Mouse (Mus musculus) T-cell, adult 2 months (primary cell): ENCODE measurements at regions not wholly inside any gene's neighbourhood (a gene's known extent, or its start where the extent isn't known, plus 50 kb on each side); places are given as distances from the start of the nearest gene placed in this dataset.
A peak's percentile ranks its signal among the peaks of the same experiment; 100 is the strongest.

Experiments used
- DNase-seq: peaks from one replicate; pipeline ENCODE4 v3.0.0; 2022; ENCODE audit warnings: low spot score

DNA sequence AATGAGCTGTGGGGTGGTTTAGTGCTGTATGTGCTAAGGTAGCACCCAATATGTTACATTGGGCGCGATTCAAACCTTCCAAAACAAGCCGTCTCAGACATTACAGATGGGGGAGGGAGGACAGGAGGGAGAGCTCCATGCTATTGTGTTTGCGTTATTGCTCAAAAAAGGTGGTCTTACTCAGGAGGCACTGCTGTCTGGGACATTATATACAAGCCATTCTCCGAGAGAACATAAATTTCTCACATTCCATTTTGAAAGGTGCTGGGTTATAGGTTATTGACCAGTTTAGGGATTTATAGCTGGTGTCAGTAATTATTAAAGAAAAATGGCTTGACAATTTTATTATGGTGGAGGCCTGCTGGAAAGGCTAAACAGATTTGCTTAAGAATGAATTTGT is 649.4 kb downstream of the Kcnj2 start:
- DNase-seq: no peak

- DNase-seq: no peak
Measured at GRCm38 (mm10) chr11:111722276-111722675, 656.3 kb downstream of the Kcnj2 start.

DNA sequence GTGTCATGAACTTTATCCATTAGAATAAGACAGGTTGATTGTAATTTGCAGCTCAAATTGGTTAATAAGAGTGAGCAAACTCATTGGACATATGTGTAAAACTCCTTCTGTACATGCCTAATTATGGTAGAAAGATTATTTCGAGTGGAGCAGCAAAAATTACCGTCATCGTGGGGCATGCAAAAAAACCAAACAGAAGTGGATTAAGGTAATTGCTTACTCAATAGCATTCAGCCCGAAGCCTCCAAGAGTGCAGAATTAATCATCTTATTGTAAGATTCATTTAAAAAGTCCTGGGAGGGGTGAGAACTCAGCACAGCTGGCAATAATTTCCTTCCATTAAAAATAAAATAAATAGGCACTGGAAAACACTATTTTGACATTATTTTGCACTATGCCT is 662.2 kb downstream of the Kcnj2 start:
- no peak for DNase-seq

DNA sequence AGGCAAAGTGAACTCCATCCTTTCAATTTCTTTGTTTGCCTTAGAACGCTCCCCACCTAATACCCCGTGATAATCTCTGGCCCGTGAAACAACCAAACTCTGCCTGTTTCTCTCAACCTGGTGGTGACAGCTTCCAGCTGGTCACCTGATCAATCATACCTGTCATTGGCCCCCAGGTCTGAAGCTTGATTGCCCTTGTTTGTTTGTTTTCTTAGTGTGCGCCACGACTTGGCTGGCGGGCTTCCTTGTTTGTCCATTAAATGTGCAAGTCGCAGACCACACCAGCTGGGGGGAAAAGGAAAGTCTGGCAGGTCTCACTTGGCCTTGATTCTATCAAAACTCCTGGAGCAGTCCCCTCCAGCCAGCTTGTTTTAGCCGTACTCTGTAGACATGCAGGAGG is 666.1 kb downstream of the Kcnj2 start:
- DNase-seq: no peak

- DNase-seq: no peak
Measured at GRCm38 (mm10) chr11:111735446-111735845, 669.5 kb downstream of the Kcnj2 start.

GRCm38 (mm10) chr11:111735961-111736360 is 670.0 kb downstream of the Kcnj2 start:
- DNase-seq: no peak

GRCm38 (mm10) chr11:111743356-111743755 is 677.4 kb downstream of the Kcnj2 start:
- no peak for DNase-seq

- no peak for DNase-seq
Measured at GRCm38 (mm10) chr11:111747262-111747946, 681.4 kb downstream of the Kcnj2 start.

- no peak for DNase-seq
Measured at GRCm38 (mm10) chr11:111747947-111748322, 682.0 kb downstream of the Kcnj2 start.

DNA sequence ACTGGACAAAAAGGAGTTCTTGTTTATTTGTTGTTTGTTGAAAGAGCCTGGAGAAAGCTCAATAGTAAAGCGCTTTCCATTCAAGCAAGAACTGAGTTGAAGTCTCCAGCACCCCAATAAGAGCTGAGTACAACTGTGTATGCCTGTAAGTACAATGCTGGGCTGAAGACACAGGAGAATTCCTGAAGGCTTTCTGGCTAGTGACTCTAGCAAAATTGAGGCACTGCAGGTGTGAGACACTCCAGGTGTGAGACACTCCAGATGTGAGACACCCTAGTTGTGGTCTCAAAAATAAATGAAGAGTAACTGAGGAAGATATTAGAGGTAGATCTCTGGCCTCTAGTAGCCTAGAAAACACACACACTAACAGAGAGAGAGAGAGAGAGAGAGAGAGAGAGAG is 682.5 kb downstream of the Kcnj2 start:
- no peak for DNase-seq

GRCm38 (mm10) chr11:111754735-111755134 is 688.8 kb downstream of the Kcnj2 start:
- DNase-seq: no peak

DNA sequence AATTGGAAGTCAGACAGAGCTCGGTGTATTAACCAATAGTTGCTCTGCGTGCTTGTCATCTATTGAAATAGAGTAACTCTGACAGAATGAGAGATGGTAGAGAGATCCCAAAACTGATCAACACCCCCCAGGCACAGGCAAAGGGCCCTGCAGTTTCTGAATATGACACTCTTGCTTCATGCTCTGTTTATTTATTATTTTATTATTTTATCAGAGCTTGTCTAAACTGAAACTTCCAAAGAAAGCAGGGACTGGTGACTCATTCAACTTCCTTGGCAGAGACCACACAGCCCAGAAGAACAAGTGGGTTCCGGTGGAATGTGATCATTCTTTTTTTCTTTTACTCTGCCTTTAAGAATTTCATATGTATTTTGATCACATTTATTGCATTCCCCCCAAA is 697.1 kb downstream of the Kcnj2 start:
- DNase-seq: no peak

- DNase-seq: no peak
Measured at GRCm38 (mm10) chr11:111766371-111767011, 700.5 kb downstream of the Kcnj2 start.

DNA sequence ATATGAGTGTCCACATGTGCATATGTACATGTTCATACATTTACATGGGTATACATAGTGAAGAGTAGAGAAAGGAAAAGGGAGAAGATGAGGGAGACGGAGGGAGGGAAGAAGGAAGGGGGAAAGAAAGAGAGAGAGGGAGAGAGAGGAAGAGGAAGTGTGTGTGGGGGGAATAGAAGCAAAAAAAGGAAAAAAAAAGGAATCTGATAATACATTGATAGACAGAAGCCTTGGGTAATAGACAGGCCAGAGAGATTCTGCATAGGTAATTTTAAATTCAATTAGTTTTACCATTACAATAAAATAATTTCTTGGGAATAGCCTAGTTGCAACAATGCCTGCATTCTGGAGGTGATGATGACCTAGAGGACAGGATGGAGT is 701.0 kb downstream of the Kcnj2 start:
- DNase-seq: no peak

- DNase-seq: no peak
Measured at GRCm38 (mm10) chr11:111774108-111774679, 708.2 kb downstream of the Kcnj2 start.

GRCm38 (mm10) chr11:111781321-111781720 is 715.4 kb downstream of the Kcnj2 start:
- DNase-seq: no peak

DNA sequence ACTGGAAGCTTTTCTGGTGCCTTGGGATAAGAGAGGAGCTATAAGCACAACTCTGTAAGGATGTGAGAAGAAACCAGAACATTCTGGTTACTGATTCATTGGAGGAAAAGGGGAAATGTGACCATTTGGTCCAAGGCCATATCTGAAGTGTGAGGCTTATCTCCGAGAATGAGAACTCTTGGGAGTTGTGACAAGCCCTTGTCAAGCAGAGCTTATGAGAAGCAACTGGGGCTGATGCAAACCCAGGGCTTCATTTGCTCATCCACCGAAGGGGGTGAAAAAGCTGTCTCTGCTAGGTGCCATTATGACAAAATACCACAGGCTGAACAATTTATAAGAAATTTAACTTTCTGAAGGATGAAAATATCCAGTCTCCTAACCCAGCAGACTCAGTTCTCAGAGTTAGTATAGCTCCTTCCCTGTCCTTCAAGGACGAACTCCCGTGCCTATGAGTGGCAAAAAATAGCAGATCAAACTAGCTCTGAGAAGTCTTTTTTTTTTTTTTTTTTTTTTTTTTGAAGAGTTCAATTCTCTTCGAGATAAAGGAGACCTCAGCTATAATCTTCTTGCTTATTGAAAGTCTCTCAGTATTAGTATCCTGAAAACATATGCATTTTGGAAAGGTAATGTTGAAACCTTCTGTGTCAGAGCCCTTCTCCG is 725.4 kb downstream of the Kcnj2 start:
- no peak for DNase-seq

DNA sequence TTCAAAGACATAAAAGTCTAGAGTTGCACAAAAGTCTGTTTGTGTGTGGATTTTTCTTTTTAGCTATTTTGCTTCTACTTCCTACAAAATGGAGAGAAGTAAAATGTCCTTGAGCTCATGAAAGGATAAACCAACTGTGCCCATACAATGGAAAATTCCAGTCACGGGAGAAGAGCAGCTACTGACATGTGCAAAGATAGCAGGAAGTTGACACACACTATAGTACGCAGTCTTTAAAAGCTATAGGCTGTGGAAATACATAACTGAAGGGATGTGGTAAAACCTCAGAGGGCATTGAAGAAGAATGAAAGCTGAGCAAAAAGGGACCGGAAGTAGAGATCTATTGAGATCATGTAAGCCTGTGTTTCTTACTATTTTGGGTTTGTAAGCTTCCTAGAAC is 735.1 kb downstream of the Kcnj2 start:
- peak; percentile 57 for DNase-seq

DNA sequence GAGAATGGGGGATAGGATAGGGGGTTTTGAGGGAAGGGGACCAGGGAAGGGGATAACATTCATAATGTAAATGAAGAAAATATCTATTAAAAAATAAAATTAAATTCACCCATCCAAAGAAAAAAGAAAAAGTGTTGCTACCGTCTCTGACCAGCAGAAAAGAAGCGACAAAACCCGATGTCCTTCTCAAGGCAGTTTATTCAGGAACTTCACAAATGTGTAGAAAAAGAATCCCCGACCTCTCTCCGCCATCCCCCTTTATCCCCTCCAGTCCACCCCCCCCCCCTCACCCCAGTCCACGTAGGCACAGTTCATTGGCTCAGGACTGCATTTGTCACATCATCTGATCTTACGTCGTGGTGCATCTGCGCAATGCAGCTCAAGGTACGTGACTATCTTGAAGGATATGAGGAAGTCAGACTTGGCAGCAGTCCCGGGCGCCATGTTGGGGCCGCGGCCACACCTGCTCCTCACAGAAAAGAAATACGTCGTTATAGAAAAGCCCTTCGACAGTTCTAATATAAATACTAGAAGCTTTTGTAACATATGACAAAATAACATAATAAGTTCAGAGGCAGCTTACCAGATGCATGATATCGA is 750.3 kb downstream of the Kcnj2 start:
- no peak for DNase-seq

GRCm38 (mm10) chr11:111818124-111818523 is 752.2 kb downstream of the Kcnj2 start:
- peak; percentile 16 for DNase-seq

DNA sequence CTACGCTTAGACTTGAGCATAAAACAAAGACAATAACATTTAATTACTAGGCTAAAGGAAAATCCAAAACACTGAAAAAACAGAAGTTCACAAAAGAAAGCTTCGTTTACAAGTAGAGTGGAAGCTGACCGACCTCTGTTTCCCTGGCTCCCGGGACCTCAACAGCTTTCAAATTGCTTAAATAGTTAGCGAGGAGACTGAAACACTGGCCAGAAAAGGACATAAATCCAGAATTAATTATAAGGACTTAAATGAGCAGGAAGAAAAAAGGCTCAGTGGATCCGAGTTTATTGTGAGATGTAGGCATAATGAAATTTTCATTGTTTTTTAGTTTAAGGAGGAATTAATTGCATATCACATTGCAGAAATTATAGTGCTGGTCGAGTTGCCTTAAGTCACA is 754.4 kb downstream of the Kcnj2 start:
- DNase-seq: no peak

- no peak for DNase-seq
Measured at GRCm38 (mm10) chr11:111828455-111828854, 762.5 kb downstream of the Kcnj2 start.

- no peak for DNase-seq
Measured at GRCm38 (mm10) chr11:111838996-111839395, 773.0 kb downstream of the Kcnj2 start.
